In genomic region chr12:21264241-21264640, GRCm38 (mm10) we compare ENCODE assay signal across 10 mouse cellular contexts. TPM values are rescaled to one million over a fixed set of nuclear protein-coding genes. Genes with fewer than 3 reads are reported as not detected.
DNase-seq lines count a peak whose midpoint lies in the region; ATAC-seq lines count a peak whose summit lies in the region.
"Had no signal": no experiment of that assay in that cellular context is flagged by ENCODE, and none has a peak within 500 bp of the region (broad histone marks: within the 10 kb centered on the region; RNA-seq: fewer than 3 reads in every experiment).

No protein-coding gene starts in this region.

- no peaks in the 10 kb centered on the region for H3K4me1 ChIP-seq in lung, embryonic 15.5 days
- H3K4me1 ChIP-seq: midbrain, embryonic 12.5 days had no signal

- H3K27me3 ChIP-seq in lung, embryonic 15.5 days: no peaks in the 10 kb centered on the region
- H3K27me3 ChIP-seq: midbrain, embryonic 12.5 days had no signal

- 68% methylated on average over 5 of the region's 5 CpGs for WGBS in lung, embryonic 15.5 days

- H3K27ac ChIP-seq in lung, embryonic 15.5 days: peak overlapping the region; percentile 27; the same call in 1 of the 2 replicates
- H3K27ac ChIP-seq: midbrain, embryonic 12.5 days had no signal

- no peaks in the 10 kb centered on the region for H3K9me3 ChIP-seq in lung, embryonic 15.5 days
- H3K9me3 ChIP-seq: midbrain, embryonic 12.5 days had no signal

- no peak overlapping the region for H3K4me2 ChIP-seq in lung, embryonic 15.5 days
- H3K4me2 ChIP-seq: midbrain, embryonic 12.5 days had no signal

- DNase-seq in adrenal gland, adult 8-10 months: peak; percentile 36
- DNase-seq in gastrocnemius, postnatal 10 days: peak; percentile 21
- DNase-seq in heart, postnatal 4 days: peak; percentile 66
- no peak for DNase-seq in left cerebral cortex, adult 8-10 months (ENCODE audit: low spot score in 2 of 2)
- no peak for DNase-seq in spleen, postnatal 10 days (ENCODE audit: low spot score in 2 of 2)
- DNase-seq in cerebellum, postnatal 4 days (ENCODE audit: low spot score in 2 of 2): no peak

- peaks cover 33% of the 10 kb centered on the region for H3K36me3 ChIP-seq in lung, embryonic 15.5 days

- no peak overlapping the region for H3K9ac ChIP-seq in lung, embryonic 15.5 days
- H3K9ac ChIP-seq: midbrain, embryonic 12.5 days had no signal

- peak; percentile 28; the same call in 1 of the 2 replicates for ATAC-seq in lung, embryonic 15.5 days (ENCODE audit: borderline replicate concordance, extremely low read depth, low FRiP score, low TSS enrichment)
- no peak for ATAC-seq in CD4-positive, CD25-positive, alpha-beta regulatory T cell, adult 4 months
- ATAC-seq: inflammation-experienced regulatory T-cells, adult 6 months had no signal

- H3K4me3 ChIP-seq in lung, embryonic 15.5 days: no peak overlapping the region
- H3K4me3 ChIP-seq: midbrain, embryonic 12.5 days had no signal

RNA-seq across cellular contexts. Expression of gene Cpsf3, which starts 20.9 kb away (rescaled TPM):
- total RNA-seq in adrenal gland, adult 8-10 months (2022): 10 to 100 TPM; 65.3 to 78.3 (median 69.5) TPM
- 10 to 100 TPM; 29.8 to 33.6 TPM for total RNA-seq in gastrocnemius, postnatal 10 days (2021)
- total RNA-seq in heart, postnatal 4 days (2021): 10 to 100 TPM; 42.4 to 43.7 TPM
- 106 and 111 TPM in 2 replicates for polyA plus RNA-seq in lung, embryonic 15.5 days (2015; fragmentation: Nextera tagmentation; extraction: Ambion mirVana)
- 10 to 100 TPM; 52.8 to 65.1 (median 60.1) TPM for total RNA-seq in left cerebral cortex, adult 8-10 months (2022)
- 100 to 1,000 TPM; 139 to 163 TPM for polyA plus RNA-seq in CD4-positive, CD25-positive, alpha-beta regulatory T cell, adult 4 months (2017; shearing (Covaris generic))

RNA-seq across cellular contexts. Expression of gene Itgb1bp1, which starts 21.8 kb away (rescaled TPM):
- total RNA-seq in adrenal gland, adult 8-10 months (2022): 100 to 1,000 TPM in 1 of 4 experiments, 10 to 100 TPM in 3; 74.6 to 123 (median 85.2) TPM
- total RNA-seq in gastrocnemius, postnatal 10 days (2021): 10 to 100 TPM; 32.2 to 34.8 TPM
- 10 to 100 TPM; 36.6 to 40.2 TPM for total RNA-seq in heart, postnatal 4 days (2021)
- polyA plus RNA-seq in lung, embryonic 15.5 days (2015; fragmentation: Nextera tagmentation; extraction: Ambion mirVana): 46.0 and 54.7 TPM in 2 replicates
- total RNA-seq in left cerebral cortex, adult 8-10 months (2022): 10 to 100 TPM; 42.6 to 50.0 (median 43.9) TPM
- 10 to 100 TPM; 68.6 to 70.5 TPM for polyA plus RNA-seq in CD4-positive, CD25-positive, alpha-beta regulatory T cell, adult 4 months (2017; shearing (Covaris generic))

RNA-seq across cellular contexts. Expression of gene Iah1, which starts 51.9 kb away (rescaled TPM):
- 10 to 100 TPM; 53.0 to 61.9 (median 56.4) TPM for total RNA-seq in adrenal gland, adult 8-10 months (2022)
- total RNA-seq in gastrocnemius, postnatal 10 days (2021): 10 to 100 TPM in 1 of 2 experiments, 1 to 10 TPM in 1; 9.5 to 14.2 TPM
- total RNA-seq in heart, postnatal 4 days (2021): 10 to 100 TPM; 22.8 to 25.9 TPM
- 61.0 and 61.8 TPM in 2 replicates for polyA plus RNA-seq in lung, embryonic 15.5 days (2015; fragmentation: Nextera tagmentation; extraction: Ambion mirVana)
- total RNA-seq in left cerebral cortex, adult 8-10 months (2022): 10 to 100 TPM; 13.1 to 16.8 (median 15.0) TPM
- 10 to 100 TPM; 45.9 to 50.2 TPM for polyA plus RNA-seq in CD4-positive, CD25-positive, alpha-beta regulatory T cell, adult 4 months (2017; shearing (Covaris generic))

Comparison
In these comparisons a context has a peak if more than half of its experiments do, and no peak if none do; other contexts are left out.
1. DNase-seq: peak in adrenal gland, adult 8-10 months (single experiment), gastrocnemius, postnatal 10 days (single experiment) and heart, postnatal 4 days (single experiment); none in left cerebral cortex, adult 8-10 months (0 of 2), spleen, postnatal 10 days (0 of 2) and cerebellum, postnatal 4 days (0 of 2).